Mouse (Mus musculus): ENCODE measurements around the gene Ctnnal1. TPM values are rescaled to one million over a fixed set of nuclear protein-coding genes. Genes with fewer than 3 reads are reported as not detected.

Gene Ctnnal1
- polyA plus RNA-seq, 1 experiment from 2014 or later, result 38.1 TPM

GRCm38 (mm10) chr4:56843963-56844362, 21.0 kb downstream of the Ctnnal1 start:
- 91% methylated on average over 2 of the region's 2 CpGs for WGBS
- H3K4me1 ChIP-seq (replicated peaks; ENCODE audit: insufficient read depth, low read length), result no peaks in the 10 kb centered on the region
- ATAC-seq (replicated peaks; ENCODE audit: low FRiP score, low read depth), result no peak

GRCm38 (mm10) chr4:56842501-56842900, 22.5 kb downstream of the Ctnnal1 start:
- H3K4me3 ChIP-seq (replicated peaks; ENCODE audit: low read depth, low read length), result no peak overlapping the region
- DNase-seq (ENCODE audit: low spot score), result no peak
- TF ChIP-seq CTCF (IDR thresholded peaks at IDR 0.05; ENCODE audit: low read depth), result no peak
- no peaks in the 10 kb centered on the region for H3K9me3 ChIP-seq (replicated peaks; ENCODE audit: low read length)
- no peaks in the 10 kb centered on the region for H3K4me1 ChIP-seq (replicated peaks; ENCODE audit: insufficient read depth, low read length)
- H3K9ac ChIP-seq (ENCODE audit: low read depth, low read length), result no peak overlapping the region
- H3K36me3 ChIP-seq (ENCODE audit: insufficient read depth, low read length), result peaks cover 6% of the 10 kb centered on the region; the same call in 1 of the 2 replicates
- H3K4me2 ChIP-seq (ENCODE audit: low read length), result no peak overlapping the region
- H3K27ac ChIP-seq, result no peak overlapping the region
- 60% methylated on average over 7 of the region's 7 CpGs for WGBS
- no peak for ATAC-seq (replicated peaks; ENCODE audit: low FRiP score, low read depth)
- no peaks in the 10 kb centered on the region for H3K27me3 ChIP-seq (ENCODE audit: insufficient read depth, low read length)

More at GRCm38 (mm10) chr4:56843963-56844362, 21.0 kb downstream of the Ctnnal1 start:
- Histone ChIP-seq H3K36me3 (ENCODE audit: insufficient read depth, low read length) (peaks cover 6% of the 10 kb centered on the region; the same call in 1 of the 2 replicates), H3K27ac (no peak overlapping the region), H3K27me3 (ENCODE audit: insufficient read depth, low read length) (no peaks in the 10 kb centered on the region), H3K9me3 (replicated peaks; ENCODE audit: low read length) (no peaks in the 10 kb centered on the region), H3K4me3 (replicated peaks; ENCODE audit: low read depth, low read length) (no peak overlapping the region), H3K4me2 (ENCODE audit: low read length) (no peak overlapping the region), H3K9ac (ENCODE audit: low read depth, low read length) (no peak overlapping the region)
- TF ChIP-seq CTCF (IDR thresholded peaks at IDR 0.05; ENCODE audit: low read depth), result peak; percentile 33
- no peak for DNase-seq (ENCODE audit: low spot score)

- ATAC-seq (replicated peaks; ENCODE audit: low FRiP score, low read depth), result no peak
- Histone ChIP-seq H3K4me2 (ENCODE audit: low read length) (no peak overlapping the region), H3K9me3 (replicated peaks; ENCODE audit: low read length) (no peaks in the 10 kb centered on the region), H3K27me3 (ENCODE audit: insufficient read depth, low read length) (no peaks in the 10 kb centered on the region), H3K9ac (ENCODE audit: low read depth, low read length) (no peak overlapping the region), H3K4me3 (replicated peaks; ENCODE audit: low read depth, low read length) (no peak overlapping the region), H3K4me1 (replicated peaks; ENCODE audit: insufficient read depth, low read length) (no peaks in the 10 kb centered on the region), H3K27ac (no peak overlapping the region), H3K36me3 (ENCODE audit: insufficient read depth, low read length) (peaks cover 6% of the 10 kb centered on the region; the same call in 1 of the 2 replicates)
- WGBS, result 67% methylated on average over 3 of the region's 3 CpGs
- TF ChIP-seq CTCF (IDR thresholded peaks at IDR 0.05; ENCODE audit: low read depth), result no peak
- peak; percentile 55 for DNase-seq (ENCODE audit: low spot score)
Measured at GRCm38 (mm10) chr4:56840297-56840696, 24.7 kb downstream of the Ctnnal1 start.

GRCm38 (mm10) chr4:56837661-56838060, 27.3 kb downstream of the Ctnnal1 start:
- Histone ChIP-seq H3K4me2 (ENCODE audit: low read length) (no peak overlapping the region), H3K27ac (no peak overlapping the region), H3K9ac (ENCODE audit: low read depth, low read length) (no peak overlapping the region), H3K4me1 (replicated peaks; ENCODE audit: insufficient read depth, low read length) (no peaks in the 10 kb centered on the region), H3K9me3 (replicated peaks; ENCODE audit: low read length) (no peaks in the 10 kb centered on the region), H3K27me3 (ENCODE audit: insufficient read depth, low read length) (no peaks in the 10 kb centered on the region), H3K4me3 (replicated peaks; ENCODE audit: low read depth, low read length) (no peak overlapping the region), H3K36me3 (ENCODE audit: insufficient read depth, low read length) (peaks cover 10% of the 10 kb centered on the region; the same call in 1 of the 2 replicates)
- 53% methylated on average over 6 of the region's 6 CpGs for WGBS
- DNase-seq (ENCODE audit: low spot score) (no peak), ATAC-seq (replicated peaks; ENCODE audit: low FRiP score, low read depth) (no peak)
- TF ChIP-seq CTCF (IDR thresholded peaks at IDR 0.05; ENCODE audit: low read depth), result no peak

GRCm38 (mm10) chr4:56831998-56832397, 33.0 kb downstream of the Ctnnal1 start:
- ATAC-seq (replicated peaks; ENCODE audit: low FRiP score, low read depth), result no peak; the same call in 1 of the 2 replicates
- 36% methylated on average over 7 of the region's 7 CpGs for WGBS
- 0 out of 2 replicates have a peak, but pooled peaks cover 12% of the 10 kb centered on the region for H3K36me3 ChIP-seq (ENCODE audit: insufficient read depth, low read length)
- peak overlapping the region; percentile 31; the same call in 1 of the 2 replicates for H3K27ac ChIP-seq
- H3K4me2 ChIP-seq (ENCODE audit: low read length), result no peak overlapping the region
- peaks cover 11% of the 10 kb centered on the region for H3K4me1 ChIP-seq (replicated peaks; ENCODE audit: insufficient read depth, low read length)
- no peaks in the 10 kb centered on the region for H3K9me3 ChIP-seq (replicated peaks; ENCODE audit: low read length)
- H3K27me3 ChIP-seq (ENCODE audit: insufficient read depth, low read length), result no peaks in the 10 kb centered on the region
- no peak for DNase-seq (ENCODE audit: low spot score)
- H3K4me3 ChIP-seq (replicated peaks; ENCODE audit: low read depth, low read length), result no peak overlapping the region
- TF ChIP-seq CTCF (IDR thresholded peaks at IDR 0.05; ENCODE audit: low read depth), result no peak
- H3K9ac ChIP-seq (ENCODE audit: low read depth, low read length), result no peak overlapping the region

GRCm38 (mm10) chr4:56831013-56831609, 33.9 kb downstream of the Ctnnal1 start:
- 37% methylated on average over 13 of the region's 13 CpGs for WGBS
- no peak overlapping the region for H3K4me3 ChIP-seq (replicated peaks; ENCODE audit: low read depth, low read length)
- TF ChIP-seq CTCF (IDR thresholded peaks at IDR 0.05; ENCODE audit: low read depth), result no peak
- no peak for DNase-seq (ENCODE audit: low spot score)
- no peak for ATAC-seq (replicated peaks; ENCODE audit: low FRiP score, low read depth)
- no peaks in the 10 kb centered on the region for H3K9me3 ChIP-seq (replicated peaks; ENCODE audit: low read length)
- peaks cover 11% of the 10 kb centered on the region for H3K4me1 ChIP-seq (replicated peaks; ENCODE audit: insufficient read depth, low read length)
- no peak overlapping the region for H3K9ac ChIP-seq (ENCODE audit: low read depth, low read length)
- 0 out of 2 replicates have a peak overlapping the region, but pooled peaks have one; percentile 42 for H3K27ac ChIP-seq
- H3K36me3 ChIP-seq (ENCODE audit: insufficient read depth, low read length), result 0 out of 2 replicates have a peak, but pooled peaks cover 13% of the 10 kb centered on the region
- H3K4me2 ChIP-seq (ENCODE audit: low read length), result no peak overlapping the region; the same call in 1 of the 2 replicates
- H3K27me3 ChIP-seq (ENCODE audit: insufficient read depth, low read length), result no peaks in the 10 kb centered on the region

Data from kidney, postnatal 0 days (tissue).